Mouse (Mus musculus) kidney, postnatal 4 days (tissue): ENCODE results near the gene Ctc1.

Experiments used
- DNase-seq, 2 experiments: peaks; one replicate each; pipeline ENCODE4 v3.0.0; 2021; ENCODE audit warnings: mixed read lengths in 2 of 2

Ctc1 gene

GRCm38 (mm10) chr11:69071262-69071661 is 55.6 kb downstream of the Ctc1 start:
- DNase-seq, result no peak

DNA sequence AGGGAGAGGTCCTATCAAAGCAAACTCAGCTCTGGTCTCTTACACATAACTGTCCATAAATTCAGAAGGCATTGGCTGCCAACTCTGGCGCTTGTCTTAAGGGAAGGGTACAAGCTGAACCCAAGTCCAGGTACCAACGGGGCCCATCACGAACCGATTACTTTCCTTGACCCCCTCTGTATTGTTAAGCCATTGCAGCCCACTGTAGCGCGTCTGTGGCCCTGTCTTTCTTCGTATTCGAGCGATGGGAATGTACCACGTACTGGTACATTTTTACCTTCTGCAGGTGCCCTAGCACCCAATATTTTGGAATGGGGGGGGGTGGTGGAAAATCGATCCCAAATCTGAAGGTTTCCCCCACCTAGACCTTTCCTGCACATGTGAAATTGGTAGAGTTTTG is 56.5 kb downstream of the Ctc1 start:
- no peak for DNase-seq

DNA sequence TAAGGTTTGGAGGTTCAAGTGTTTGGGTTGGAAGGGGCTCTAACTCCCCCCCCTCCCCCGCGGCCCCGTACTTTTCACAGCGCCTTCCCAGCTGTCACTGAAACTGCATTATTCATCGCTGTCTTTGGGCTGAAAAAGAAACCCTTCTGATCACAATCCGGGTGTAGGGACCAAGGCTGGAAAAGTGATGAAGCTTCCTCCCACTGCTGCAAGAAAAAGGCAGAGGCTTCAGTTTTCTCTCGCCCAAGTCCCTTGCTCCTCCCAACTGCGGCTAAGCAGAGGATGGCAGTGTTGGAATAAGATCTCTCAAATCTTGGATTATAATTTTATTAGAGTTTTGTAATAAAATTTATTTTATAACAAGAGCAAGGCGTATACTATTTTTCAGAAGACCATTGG is 57.0 kb downstream of the Ctc1 start:
- no peak for DNase-seq

GRCm38 (mm10) chr11:69073065-69073888 is 57.6 kb downstream of the Ctc1 start:
- DNase-seq, result peak; percentile 80 to 88

DNA sequence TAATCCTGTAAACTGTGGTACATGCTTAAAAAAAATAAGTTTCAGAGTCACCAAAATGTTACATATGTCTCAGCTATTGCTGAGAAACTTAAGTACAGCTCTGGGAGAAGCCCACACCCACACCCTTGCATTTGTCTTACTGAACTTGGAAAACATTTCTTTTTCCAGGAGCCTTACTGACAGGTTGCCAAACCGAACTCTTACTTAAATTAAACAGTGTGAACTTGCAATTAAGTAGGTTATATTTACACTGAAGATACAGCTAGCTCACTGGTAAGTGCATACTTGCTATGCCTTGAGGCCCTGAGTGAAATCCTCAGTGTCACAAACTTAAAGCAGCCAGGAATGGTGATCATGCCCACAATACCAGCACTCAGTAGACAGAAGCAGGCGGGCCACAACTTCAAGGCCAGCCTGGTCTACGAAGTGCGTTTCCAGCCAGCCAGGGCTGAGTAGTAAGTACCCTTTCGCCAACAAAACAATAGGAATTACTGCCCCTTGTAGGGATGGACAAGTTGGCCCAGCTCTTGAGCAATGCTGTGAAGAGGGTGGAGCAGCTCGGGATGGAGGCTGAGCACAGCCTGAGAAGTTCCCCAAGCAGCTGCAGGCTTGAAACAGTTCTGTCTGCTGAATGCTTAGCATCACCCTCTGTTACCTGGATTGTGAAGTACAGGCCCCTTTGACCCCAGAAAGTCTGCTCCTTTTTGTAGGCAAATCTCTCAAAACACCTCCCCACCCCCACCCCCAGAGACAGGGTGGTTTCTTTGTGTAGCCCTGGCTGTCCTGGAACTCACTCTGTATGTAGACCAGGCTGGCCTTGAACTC is 58.5 kb downstream of the Ctc1 start:
- no peak for DNase-seq

DNA sequence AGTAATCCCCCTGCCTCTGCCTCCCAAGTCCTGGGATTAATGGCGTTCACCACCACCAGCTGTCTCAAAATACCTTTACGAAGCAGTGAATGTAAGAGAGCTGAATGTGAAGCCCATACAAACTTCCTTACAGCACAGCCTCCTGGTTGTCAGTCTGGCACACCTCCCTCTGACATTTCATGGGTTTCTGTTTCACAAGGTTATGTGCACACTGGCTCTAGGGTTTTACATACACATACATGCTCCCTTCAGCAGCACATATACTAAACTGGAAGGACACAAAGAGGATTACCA is 59.0 kb downstream of the Ctc1 start:
- no peak for DNase-seq

DNA sequence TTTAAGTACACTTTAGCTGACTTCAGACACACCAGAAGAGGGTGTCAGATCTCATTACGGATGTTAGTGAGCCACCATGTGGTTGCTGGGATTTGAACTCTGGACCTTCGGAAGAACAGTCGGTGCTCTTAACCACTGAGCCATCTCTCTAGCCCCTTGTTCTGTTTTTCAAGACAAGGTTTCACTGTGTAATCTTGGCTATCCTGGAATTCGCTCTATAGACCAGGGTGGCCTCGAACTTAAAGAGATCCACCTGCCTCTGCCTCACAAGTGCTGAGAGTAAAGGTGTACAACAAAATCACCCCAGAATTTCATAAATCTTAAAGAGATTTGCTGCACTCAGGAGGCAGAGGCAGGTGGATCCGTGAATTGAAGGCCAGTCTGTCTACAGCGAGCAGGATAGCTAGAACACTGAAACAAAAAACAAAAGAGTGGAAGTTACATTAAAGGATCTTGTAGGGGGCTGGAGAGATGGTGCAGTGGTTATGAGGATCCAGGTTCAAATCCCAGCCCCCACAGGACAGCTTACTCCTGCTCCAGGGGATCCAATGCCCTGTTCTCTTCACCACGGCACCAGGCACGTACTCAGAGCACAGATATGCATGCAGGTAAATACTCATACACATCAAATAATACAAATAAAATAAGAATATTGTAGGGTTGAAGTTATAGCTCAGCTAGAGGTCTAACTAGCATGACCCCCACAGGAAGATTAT is 60.2 kb downstream of the Ctc1 start:
- DNase-seq, result no peak

GRCm38 (mm10) chr11:69076572-69076971 is 60.9 kb downstream of the Ctc1 start:
- DNase-seq, result no peak

DNA sequence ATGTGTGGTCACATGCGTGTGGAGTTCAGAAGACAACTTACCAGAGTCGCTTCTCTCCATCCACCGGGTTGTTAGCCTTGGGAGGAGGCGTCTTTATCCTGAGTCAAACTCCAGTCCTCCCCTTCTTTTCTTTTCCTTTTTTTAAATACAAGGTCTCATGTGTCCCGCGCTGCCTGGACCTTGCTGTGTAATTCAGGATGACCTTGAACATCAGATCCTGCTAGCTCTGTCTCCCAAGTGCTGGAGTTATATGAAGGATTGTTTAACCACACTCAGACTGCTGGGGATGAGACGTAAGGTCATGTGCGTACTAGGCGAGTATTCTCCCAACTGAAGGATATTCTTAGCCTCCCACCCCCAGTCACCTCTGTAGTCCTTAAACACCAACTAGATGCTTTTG is 61.6 kb downstream of the Ctc1 start:
- no peak for DNase-seq

DNA sequence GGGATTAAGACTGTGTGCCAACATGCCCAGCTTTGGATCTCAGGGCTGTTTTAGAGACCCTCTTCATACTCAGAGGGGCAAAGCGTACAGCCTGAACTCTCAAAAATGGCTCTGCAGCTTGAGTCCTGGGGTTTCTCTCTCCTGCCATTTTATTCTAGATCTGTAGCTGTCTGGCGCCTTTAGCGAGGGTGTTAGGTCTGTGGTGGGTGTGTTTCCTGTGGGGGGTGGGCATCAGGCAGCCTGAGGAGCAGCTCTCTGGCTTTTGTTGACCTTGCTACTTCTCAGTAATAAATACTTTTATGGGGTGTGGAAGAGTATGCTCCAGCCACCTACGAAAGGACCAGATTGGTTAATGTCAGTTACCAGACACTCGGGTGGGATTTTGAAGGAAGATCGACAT is 62.3 kb downstream of the Ctc1 start:
- no peak for DNase-seq

DNA sequence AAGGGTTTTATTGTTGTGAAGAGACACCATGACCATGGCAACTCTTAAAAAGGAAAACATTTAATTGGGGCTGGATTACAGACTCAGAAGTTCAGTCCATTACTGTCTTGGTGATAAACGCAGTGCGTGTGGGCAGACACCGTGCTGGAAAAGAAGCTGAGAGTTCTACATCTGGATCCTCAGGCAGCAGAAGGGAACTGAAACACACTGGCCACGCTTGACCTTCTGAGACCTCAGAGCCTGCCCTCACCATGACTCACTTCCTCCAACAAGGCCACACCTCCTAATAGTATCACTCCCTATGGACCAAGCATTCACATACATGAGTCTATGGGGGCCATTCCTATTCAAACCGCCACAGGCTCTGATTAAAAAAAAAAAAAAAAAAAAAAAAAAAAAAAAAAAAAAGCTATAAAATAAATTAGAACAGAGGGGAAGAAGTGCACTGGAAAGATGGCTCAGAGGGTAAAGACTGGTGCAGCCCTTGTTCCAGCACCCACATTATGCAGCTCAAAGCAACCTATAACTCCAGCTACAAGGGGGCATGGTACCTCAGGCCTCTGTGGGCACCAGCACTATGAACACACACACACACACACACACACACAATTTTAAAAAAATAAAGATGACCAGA is 63.2 kb downstream of the Ctc1 start:
- DNase-seq, result no peak

GRCm38 (mm10) chr11:69080102-69080854 is 64.6 kb downstream of the Ctc1 start:
- no peak for DNase-seq

- DNase-seq, result no peak
These were observed 65.1 kb downstream of the Ctc1 start for GRCm38 (mm10) chr11:69080855-69081222.

DNA sequence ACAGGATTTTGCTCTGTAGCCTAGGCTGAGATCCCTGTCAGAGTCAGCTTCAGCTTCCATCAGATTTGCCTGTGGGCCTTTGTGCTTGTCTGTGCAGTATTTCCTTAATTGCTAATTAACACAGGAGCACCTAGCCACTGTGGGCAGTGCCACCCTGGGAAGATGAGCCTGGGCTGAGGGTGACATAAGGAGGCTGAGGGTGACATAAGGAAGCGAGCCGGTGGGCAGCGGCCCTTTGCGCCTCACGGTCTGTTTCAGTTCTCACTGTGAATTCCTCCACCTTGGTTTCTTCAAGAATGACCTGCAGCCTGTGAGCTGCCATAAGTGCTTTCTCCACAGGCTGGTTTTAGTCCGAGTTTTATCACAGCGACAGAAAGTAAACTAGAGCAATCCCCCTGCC is 65.9 kb downstream of the Ctc1 start:
- no peak for DNase-seq

- DNase-seq, result no peak
These were observed 69.9 kb downstream of the Ctc1 start for GRCm38 (mm10) chr11:69085608-69086007.
